Mouse (Mus musculus): ENCODE results near the gene Myl12a. TPM values are rescaled to one million over a fixed set of nuclear protein-coding genes. Genes with fewer than 3 reads are reported as not detected.

The Myl12a gene
- 100 to 1,000 TPM; 801 to 901 TPM for polyA plus RNA-seq (2017; shearing (Covaris generic))

GRCm38 (mm10) chr17:71002744-71003094 lies at the start of gene Myl12a:
Myl12a (minus strand) TSS chr17:71002878.

DNA sequence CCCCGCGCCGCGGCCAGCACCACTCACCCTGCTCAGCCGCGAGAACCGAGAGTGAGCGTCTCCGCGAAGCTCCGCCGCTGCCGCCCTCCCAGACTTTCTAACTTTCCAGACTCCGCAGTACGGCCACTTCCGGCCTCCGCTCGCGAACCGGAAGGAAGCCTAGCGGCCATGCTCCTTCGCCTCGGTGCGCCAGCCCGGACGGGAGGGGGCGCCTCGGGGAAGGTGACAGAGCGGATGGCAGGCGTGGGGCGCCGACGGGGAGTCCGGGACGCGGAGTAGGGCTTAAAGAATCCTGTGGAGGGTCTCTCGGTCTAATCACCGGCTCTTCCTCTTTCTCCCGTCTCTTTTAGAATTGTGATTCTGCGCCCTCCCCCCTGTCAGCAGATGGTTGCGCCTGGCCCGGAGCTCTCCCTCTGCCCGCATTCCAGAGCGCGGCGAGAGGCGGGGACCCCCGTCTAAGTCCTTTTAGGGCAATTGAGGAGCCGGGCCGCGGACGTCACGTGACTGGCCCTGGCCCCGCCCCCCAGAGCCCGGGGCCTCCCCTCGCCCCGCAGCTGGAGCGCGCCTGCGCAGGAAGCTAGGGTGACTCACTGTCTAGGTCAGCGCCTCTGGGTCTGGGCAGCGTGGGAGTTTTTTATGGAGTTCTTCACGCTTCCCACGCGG lies 466 bp downstream of the Myl12a start, which contains the start of gene Myom1:
Gene Myom1, plus strand, starts transcription at position 553 of the 663 bp plus-strand sequence.

Other genes starting within 250 kb of the Myl12a start
- gene Tgif1, start 149.3 kb downstream of the Myl12a start, polyA plus RNA-seq (2017; shearing (Covaris generic)) = 10 to 100 TPM; 40.3 to 71.0 TPM
- 1 to 10 TPM in 1 of 2 experiments, under 1 TPM in 1; 0.94 to 4.3 TPM for gene Myom1, start 245 bp downstream of the Myl12a start, polyA plus RNA-seq (2017; shearing (Covaris generic))
- gene Lpin2, start 179.7 kb upstream of the Myl12a start, polyA plus RNA-seq (2017; shearing (Covaris generic)) = 10 to 100 TPM; 20.4 to 26.0 TPM